Mouse (Mus musculus): Measurements from ENCODE around the gene Glod4. TPM values are rescaled to one million over a fixed set of nuclear protein-coding genes. Genes with fewer than 3 reads are reported as not detected.

Gene Glod4
- polyA plus RNA-seq, 1 experiment from 2014 or later = 131 TPM

DNA sequence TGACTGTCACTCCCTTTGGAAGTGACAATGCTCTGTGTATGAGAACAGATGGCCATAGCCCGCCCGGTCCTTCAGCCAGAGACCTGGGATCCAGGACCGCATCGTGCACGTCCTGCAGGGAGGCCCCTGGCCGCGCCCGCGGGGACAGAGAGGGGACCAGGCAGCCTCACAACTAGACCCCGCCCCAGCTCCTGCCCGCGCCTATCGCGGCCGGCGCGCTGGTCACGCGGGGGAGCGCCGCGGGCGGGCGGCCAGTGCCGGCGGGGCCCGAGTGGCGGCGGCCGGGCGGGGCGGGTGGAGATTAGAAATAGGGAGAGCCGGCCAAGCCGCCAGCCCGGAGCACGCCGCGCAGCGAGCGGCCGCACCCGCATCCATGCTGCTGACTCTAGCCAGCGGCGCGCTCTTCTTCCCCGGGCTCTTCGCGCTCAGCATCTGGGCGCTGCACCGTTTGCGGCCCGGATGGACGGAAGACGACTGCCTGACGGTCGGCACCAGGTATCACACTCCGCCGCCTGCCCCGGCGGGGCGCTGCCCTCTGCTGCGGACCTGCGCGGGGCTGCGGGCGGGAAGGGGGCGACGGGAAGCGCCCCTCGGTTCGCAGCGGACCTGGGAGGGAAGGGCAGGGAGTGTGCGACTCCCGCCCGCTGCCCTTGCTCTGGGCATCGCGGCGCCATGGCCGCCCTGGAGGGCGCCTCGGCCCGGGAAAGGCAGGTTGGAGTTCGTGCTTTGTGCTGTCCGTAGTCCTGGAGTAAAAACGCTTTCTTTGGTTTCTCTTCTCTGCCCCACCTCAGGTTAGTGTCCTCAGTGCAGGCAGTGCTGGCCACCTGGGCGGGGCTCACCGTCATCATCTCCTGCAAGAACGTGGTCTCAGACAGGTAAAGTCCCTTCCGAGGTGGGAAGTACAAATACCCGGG is 41.5 kb downstream of the Glod4 start:
- DNase-seq (ENCODE audit: low spot score, missing footprints) = peak; percentile 97
- Histone ChIP-seq H3K36me3 (ENCODE audit: control insufficient read depth, insufficient read depth, low read length) (no peaks in the 10 kb centered on the region), H3K9me3 (ENCODE audit: control insufficient read depth, low read length) (no peaks in the 10 kb centered on the region), H3K27me3 (ENCODE audit: control insufficient read depth, insufficient read depth, low read length) (no peaks in the 10 kb centered on the region; the same call in 1 of the 2 replicates), H3K27ac (ENCODE audit: low read depth, low read length) (peak overlapping the region; percentile 60; the same call in 1 of the 2 replicates), H3K4me1 (ENCODE audit: control insufficient read depth, insufficient read depth, low read length) (peaks cover 7% of the 10 kb centered on the region; the same call in 1 of the 2 replicates), H3K9ac (ENCODE audit: low read length) (peak overlapping the region; percentile 93), H3K4me2 (peak overlapping the region; percentile 92), H3K4me3 (ENCODE audit: low read depth, low read length) (peak overlapping the region; percentile 84)
- WGBS = under 1% methylated on average over 84 of the region's 90 CpGs
- ATAC-seq (ENCODE audit: low FRiP score) = peak; percentile 99

DNA sequence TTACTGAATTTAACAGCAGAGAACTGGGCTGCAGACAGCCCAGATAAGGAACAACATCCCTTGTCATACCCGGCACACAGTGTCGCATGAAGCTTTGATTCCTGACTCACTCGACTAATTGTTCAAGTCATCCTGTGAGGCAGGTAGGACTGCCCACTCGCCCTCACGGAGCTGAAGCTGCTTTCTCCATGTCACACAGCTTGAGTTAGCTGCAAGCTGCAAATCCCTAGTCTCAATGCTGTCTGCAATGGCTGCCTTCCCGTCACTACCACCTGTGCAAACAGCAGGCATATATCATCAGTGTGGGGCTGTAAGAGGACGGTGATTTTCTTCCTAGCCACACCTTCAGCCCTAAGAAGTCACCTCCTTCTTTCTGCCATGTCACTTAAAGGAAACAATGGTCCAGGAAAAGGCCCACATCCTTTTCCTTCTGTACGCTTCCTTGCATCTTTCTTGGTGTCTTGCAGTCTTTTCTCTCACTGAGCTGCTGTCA is 46.5 kb downstream of the Glod4 start:
- H3K27ac ChIP-seq (ENCODE audit: low read depth, low read length) = no peak overlapping the region
- no peak for DNase-seq (ENCODE audit: low spot score, missing footprints)

DNA sequence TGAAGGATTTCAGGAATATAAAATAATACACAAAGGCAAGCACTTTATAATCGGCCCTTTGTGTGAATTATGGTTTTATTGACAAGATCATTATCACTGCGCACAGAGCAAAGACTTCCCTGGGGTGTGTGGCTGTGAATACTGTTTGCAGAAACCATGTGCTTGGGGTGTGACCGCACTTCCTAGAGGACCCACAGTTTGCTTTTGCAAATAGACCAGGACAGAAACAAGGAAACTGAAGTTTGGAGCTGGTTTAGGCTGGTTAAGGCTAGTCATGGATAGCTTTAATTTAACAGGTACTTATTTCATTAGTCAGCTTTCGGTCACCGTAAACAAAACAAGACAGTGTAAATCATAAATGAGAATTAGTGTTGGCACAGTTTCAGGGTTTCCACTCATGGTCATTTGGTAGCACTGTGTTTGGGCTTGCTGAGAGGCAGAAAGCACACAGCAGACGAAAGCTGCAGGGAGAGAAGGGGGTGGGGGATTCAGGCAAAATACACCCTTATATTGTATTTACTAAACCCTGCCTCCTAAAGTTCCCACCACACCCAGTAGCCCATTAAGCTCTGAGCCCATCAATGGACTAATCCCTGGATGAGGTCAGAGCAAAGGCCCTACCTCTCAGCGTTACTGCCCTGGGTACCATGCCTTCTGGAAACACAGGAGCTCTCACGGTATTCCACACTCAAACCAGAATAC is 47.1 kb downstream of the Glod4 start:
- 65% methylated on average over 8 of the region's 8 CpGs for WGBS
- Histone ChIP-seq H3K4me1 (ENCODE audit: control insufficient read depth, insufficient read depth, low read length) (0 out of 2 replicates have a peak, but pooled peaks cover under 1% of the 10 kb centered on the region), H3K4me2 (no peak overlapping the region), H3K27me3 (ENCODE audit: control insufficient read depth, insufficient read depth, low read length) (no peaks in the 10 kb centered on the region; the same call in 1 of the 2 replicates), H3K9me3 (ENCODE audit: control insufficient read depth, low read length) (no peaks in the 10 kb centered on the region), H3K36me3 (ENCODE audit: control insufficient read depth, insufficient read depth, low read length) (no peaks in the 10 kb centered on the region), H3K27ac (ENCODE audit: low read depth, low read length) (no peak overlapping the region), H3K9ac (ENCODE audit: low read length) (no peak overlapping the region), H3K4me3 (ENCODE audit: low read depth, low read length) (no peak overlapping the region)
- ATAC-seq (ENCODE audit: low FRiP score) (no peak), DNase-seq (ENCODE audit: low spot score, missing footprints) (no peak)

More for the DNA sequence above, 46.5 kb downstream of the Glod4 start:
- no peaks in the 10 kb centered on the region for H3K9me3 ChIP-seq (ENCODE audit: control insufficient read depth, low read length)
- ATAC-seq (ENCODE audit: low FRiP score) = no peak
- no peak overlapping the region for H3K4me3 ChIP-seq (ENCODE audit: low read depth, low read length)
- H3K36me3 ChIP-seq (ENCODE audit: control insufficient read depth, insufficient read depth, low read length) = no peaks in the 10 kb centered on the region
- no peaks in the 10 kb centered on the region; the same call in 1 of the 2 replicates for H3K27me3 ChIP-seq (ENCODE audit: control insufficient read depth, insufficient read depth, low read length)
- WGBS = 56% methylated on average over 8 of the region's 8 CpGs
- H3K4me1 ChIP-seq (ENCODE audit: control insufficient read depth, insufficient read depth, low read length) = 0 out of 2 replicates have a peak, but pooled peaks cover 2% of the 10 kb centered on the region
- no peak overlapping the region for H3K4me2 ChIP-seq
- no peak overlapping the region for H3K9ac ChIP-seq (ENCODE audit: low read length)

DNA sequence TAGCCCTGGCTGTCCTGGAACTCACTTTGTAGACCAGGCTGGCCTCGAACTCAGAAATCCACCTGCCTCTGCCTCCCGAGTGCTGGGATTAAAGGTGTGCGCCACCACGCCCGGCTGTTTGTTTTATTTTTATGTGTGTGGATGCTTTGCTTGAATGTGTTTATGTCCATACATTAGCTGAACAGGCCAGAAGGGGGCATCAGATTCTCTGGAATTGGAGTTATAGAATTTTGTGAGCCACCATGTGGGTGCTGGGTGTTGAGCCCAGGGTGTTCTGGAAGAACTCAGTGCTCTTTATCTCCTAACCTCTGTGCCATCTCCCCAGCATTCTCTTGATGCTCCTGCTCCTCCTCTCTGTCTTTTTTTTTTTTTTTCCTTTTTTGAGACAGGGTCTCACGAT is 56.6 kb downstream of the Glod4 start:
- H3K9ac ChIP-seq (ENCODE audit: low read length) = no peak overlapping the region

DNA sequence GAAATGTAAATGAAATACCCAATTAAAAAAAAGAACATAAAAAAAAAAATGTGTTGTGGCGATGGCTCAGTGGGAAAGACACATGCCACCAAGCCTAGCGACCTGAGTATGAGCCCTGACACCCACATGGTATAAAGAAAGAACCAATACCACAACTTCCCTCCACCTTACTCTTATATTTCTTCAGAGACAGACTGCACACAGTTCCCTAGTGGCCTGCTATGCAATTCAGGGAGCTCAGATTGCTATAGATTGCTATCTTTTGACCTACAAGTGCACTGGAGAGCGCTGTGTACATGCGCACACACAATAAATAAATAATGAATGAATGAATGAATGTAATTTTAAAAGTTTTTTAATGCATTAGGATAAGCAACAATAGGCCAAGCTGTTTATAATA is 59.8 kb downstream of the Glod4 start:
- Histone ChIP-seq H3K4me2 (no peak overlapping the region), H3K4me3 (ENCODE audit: low read depth, low read length) (no peak overlapping the region), H3K4me1 (ENCODE audit: control insufficient read depth, insufficient read depth, low read length) (peaks cover 5% of the 10 kb centered on the region), H3K36me3 (ENCODE audit: control insufficient read depth, insufficient read depth, low read length) (no peaks in the 10 kb centered on the region), H3K9ac (ENCODE audit: low read length) (no peak overlapping the region), H3K9me3 (ENCODE audit: control insufficient read depth, low read length) (no peaks in the 10 kb centered on the region), H3K27me3 (ENCODE audit: control insufficient read depth, insufficient read depth, low read length) (no peaks in the 10 kb centered on the region), H3K27ac (ENCODE audit: low read depth, low read length) (no peak overlapping the region)
- 92% methylated on average over 4 of the region's 4 CpGs for WGBS
- DNase-seq (ENCODE audit: low spot score, missing footprints) (no peak), ATAC-seq (ENCODE audit: low FRiP score) (no peak)

More for the DNA sequence above, 56.6 kb downstream of the Glod4 start:
- Histone ChIP-seq H3K27me3 (ENCODE audit: control insufficient read depth, insufficient read depth, low read length) (no peaks in the 10 kb centered on the region), H3K4me3 (ENCODE audit: low read depth, low read length) (no peak overlapping the region), H3K27ac (ENCODE audit: low read depth, low read length) (no peak overlapping the region), H3K4me1 (ENCODE audit: control insufficient read depth, insufficient read depth, low read length) (no peaks in the 10 kb centered on the region), H3K36me3 (ENCODE audit: control insufficient read depth, insufficient read depth, low read length) (no peaks in the 10 kb centered on the region), H3K4me2 (no peak overlapping the region), H3K9me3 (ENCODE audit: control insufficient read depth, low read length) (no peaks in the 10 kb centered on the region)
- 84% methylated on average over 5 of the region's 6 CpGs for whole genome bisulfite sequencing
- ATAC-seq (ENCODE audit: low FRiP score) (no peak), DNase-seq (ENCODE audit: low spot score, missing footprints) (no peak)

DNA sequence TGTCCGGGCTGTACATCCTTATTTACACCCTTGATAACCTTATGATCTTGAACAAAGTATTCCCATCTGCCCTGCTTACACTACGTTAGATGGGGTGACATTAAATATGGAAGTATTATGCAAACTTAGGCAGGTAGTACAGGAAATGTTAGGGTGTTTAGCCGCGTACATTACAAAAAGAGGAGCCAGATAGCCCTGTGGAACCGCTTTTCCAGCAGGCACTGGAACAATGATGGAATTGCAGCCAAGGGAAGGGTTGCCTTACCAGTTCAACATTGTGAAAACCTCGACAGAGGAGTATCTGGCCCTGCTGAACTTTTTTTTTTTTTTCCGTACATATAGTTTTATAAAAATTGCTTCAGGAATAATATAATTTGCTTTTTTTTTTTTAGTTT is 63.4 kb downstream of the Glod4 start:
- H3K27ac ChIP-seq (ENCODE audit: low read depth, low read length) = no peak overlapping the region
- H3K9ac ChIP-seq (ENCODE audit: low read length) = peak overlapping the region; percentile 79
- DNase-seq (ENCODE audit: low spot score, missing footprints) (no peak), ATAC-seq (ENCODE audit: low FRiP score) (no peak)
- 20% methylated on average over 7 of the region's 7 CpGs for WGBS
- H3K27me3 ChIP-seq (ENCODE audit: control insufficient read depth, insufficient read depth, low read length) = no peaks in the 10 kb centered on the region
- H3K9me3 ChIP-seq (ENCODE audit: control insufficient read depth, low read length) = no peaks in the 10 kb centered on the region
- H3K4me2 ChIP-seq = peak overlapping the region; percentile 93
- H3K4me3 ChIP-seq (ENCODE audit: low read depth, low read length) = peak overlapping the region; percentile 86
- H3K4me1 ChIP-seq (ENCODE audit: control insufficient read depth, insufficient read depth, low read length) = peaks cover 9% of the 10 kb centered on the region
- H3K36me3 ChIP-seq (ENCODE audit: control insufficient read depth, insufficient read depth, low read length) = no peaks in the 10 kb centered on the region

DNA sequence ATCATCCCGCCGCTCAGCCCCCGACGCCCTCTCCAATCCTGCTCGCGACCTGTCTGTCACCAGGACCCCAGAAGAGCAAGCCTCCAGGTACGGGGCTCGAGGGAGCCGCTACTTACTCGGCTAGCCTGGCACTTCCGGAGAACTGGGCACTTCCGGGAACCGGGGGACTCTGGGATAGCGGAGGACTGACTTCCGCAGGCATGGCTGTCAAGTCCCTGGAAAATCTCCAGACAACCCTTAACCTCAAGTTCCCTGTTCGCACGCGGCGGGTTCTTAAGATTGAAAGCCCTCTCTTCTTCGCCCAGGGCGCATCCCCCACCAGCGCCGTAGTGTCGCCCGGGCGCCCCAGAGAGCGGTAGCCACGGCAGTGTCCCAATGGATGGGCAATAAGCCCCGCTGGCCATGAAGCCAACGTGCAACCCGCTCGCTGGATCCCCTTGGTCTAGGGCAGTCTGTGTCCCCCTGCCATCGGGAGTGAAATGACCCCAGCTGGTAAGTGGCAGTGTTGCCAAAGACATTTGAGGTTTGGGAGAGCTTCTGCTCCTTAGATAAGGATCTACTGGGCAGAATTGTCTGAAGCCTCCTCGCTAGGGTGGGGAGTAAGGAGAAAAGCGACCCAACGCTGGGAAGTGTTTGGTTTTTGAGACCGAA is 63.9 kb downstream of the Glod4 start, which contains the start of the genes Vps53 and Fam57a:
Gene Vps53, minus strand, starts transcription at position 153 of the 651 bp plus-strand sequence.
Gene Fam57a, plus strand, starts transcription at position 177 of the 651 bp plus-strand sequence.
- Histone ChIP-seq H3K27me3 (ENCODE audit: control insufficient read depth, insufficient read depth, low read length) (no peaks in the 10 kb centered on the region), H3K4me2 (peak within 1 kb of the TSS; percentile 93), H3K9ac (ENCODE audit: low read length) (peak within 1 kb of the TSS; percentile 79), H3K4me1 (ENCODE audit: control insufficient read depth, insufficient read depth, low read length) (peaks cover 9% of the 10 kb centered on the region), H3K27ac (ENCODE audit: low read depth, low read length) (no peak within 1 kb of the TSS), H3K4me3 (ENCODE audit: low read depth, low read length) (peak within 1 kb of the TSS; percentile 86), H3K9me3 (ENCODE audit: control insufficient read depth, low read length) (no peaks in the 10 kb centered on the region), H3K36me3 (ENCODE audit: control insufficient read depth, insufficient read depth, low read length) (no peaks in the 10 kb centered on the region)
- peak; percentile 98 for DNase-seq (ENCODE audit: low spot score, missing footprints)
- WGBS = under 1% methylated on average over 37 of the region's 37 CpGs
- ATAC-seq (ENCODE audit: low FRiP score) = peak; percentile 86

DNA sequence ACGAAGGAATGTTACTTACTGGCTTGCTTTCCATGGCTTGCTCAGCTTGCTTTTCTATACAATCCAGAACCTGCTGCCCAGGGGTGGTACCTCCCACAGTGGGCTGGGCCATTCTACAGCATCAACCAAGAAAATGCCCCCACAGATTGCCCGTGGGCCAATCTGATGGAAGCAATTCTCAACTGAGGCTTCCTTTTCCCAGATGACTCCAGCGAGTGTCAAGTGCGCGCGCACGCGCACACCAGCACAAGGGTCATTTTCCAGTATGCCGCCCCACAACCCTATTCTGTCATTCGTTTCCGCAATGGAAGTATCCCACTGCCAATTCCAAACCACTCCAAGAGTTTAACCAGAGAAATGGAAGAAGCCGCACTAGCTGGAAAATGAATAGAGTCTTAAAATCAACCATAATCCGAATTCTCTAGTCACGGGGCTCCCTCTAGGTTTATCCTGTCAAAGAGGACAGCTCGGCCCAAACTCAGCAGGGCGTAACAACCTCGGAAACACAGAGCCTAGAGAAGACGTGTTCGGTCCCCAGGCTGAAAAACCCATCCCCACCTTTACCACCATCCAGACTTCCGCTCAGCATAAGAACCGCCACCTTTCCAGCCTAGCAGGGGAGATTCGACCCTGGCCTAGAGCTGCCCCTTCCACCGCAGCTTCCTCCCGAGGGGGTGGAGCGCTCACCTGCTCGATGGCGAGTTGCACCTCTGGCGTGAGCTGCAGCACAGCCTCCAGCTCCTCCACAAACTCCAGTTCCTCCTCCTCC is 64.6 kb downstream of the Glod4 start:
- peak overlapping the region; percentile 79 for H3K9ac ChIP-seq (ENCODE audit: low read length)
- no peak overlapping the region for H3K27ac ChIP-seq (ENCODE audit: low read depth, low read length)
- peak; percentile 65 for ATAC-seq (ENCODE audit: low FRiP score)
- no peaks in the 10 kb centered on the region for H3K9me3 ChIP-seq (ENCODE audit: control insufficient read depth, low read length)
- no peaks in the 10 kb centered on the region for H3K27me3 ChIP-seq (ENCODE audit: control insufficient read depth, insufficient read depth, low read length)
- H3K4me1 ChIP-seq (ENCODE audit: control insufficient read depth, insufficient read depth, low read length) = peaks cover 9% of the 10 kb centered on the region
- H3K4me3 ChIP-seq (ENCODE audit: low read depth, low read length) = peak overlapping the region; percentile 86
- DNase-seq (ENCODE audit: low spot score, missing footprints) = no peak
- H3K4me2 ChIP-seq = peak overlapping the region; percentile 93
- 2% methylated on average over 28 of the region's 28 CpGs for WGBS
- H3K36me3 ChIP-seq (ENCODE audit: control insufficient read depth, insufficient read depth, low read length) = no peaks in the 10 kb centered on the region

Data from midbrain, embryonic 11.5 days (tissue).